Mouse (Mus musculus) kidney, adult 2 months (tissue): ENCODE measurements around the gene March11.

Experiments
- CTCF ChIP-seq: fragments of 200-500 bp; conservative IDR thresholded peaks from 2 replicates; pipeline ENCODE4 v1.5.1; 2011; ENCODE audit warnings: low read depth, mild to moderate bottlenecking, control low read depth, low read length, moderate library complexity, mixed read lengths; ENCODE audit not compliant: insufficient read depth, insufficient read length
- POLR2A ChIP-seq: fragments of 200-500 bp; IDR thresholded peaks from one replicate; pipeline ENCODE4 v1.6.1; 2011; ENCODE audit warnings: low read depth, low read length, control low read depth

GRCm38 (mm10) chr15:26293215-26293614 lies 15.6 kb upstream of the March11 start:
- TF ChIP-seq CTCF = no peak
- no peak for TF ChIP-seq POLR2A
